9 mouse cellular contexts compared by ENCODE assay signal in the genomic region with DNA sequence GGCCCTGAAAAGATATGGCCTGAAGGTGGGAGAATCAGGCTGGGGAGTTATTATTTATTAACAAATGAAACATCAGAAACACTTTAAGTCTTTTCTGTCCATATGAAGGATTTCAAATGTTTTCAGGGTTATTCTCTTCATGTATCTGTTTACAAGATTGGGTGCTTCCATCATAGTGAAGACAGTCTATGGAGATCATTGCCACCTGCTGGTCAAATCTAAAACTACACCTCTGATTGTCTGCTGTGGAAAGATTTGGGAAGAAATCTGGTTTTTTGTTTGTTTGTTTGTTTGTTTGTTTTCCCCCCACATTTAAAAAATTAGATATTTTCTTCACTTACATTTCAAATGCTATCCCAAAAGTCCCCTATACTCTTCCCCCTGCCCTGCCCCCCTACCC. TPM values are rescaled to one million over a fixed set of nuclear protein-coding genes. Genes with fewer than 3 reads are reported as not detected.
DNase-seq lines count a peak whose midpoint lies in the region; ATAC-seq and TF ChIP-seq lines count a peak whose summit lies in the region.
"Had no signal": no experiment of that assay in that cellular context is flagged by ENCODE, and none has a peak within 500 bp of the region (broad histone marks: within the 10 kb centered on the region; RNA-seq: fewer than 3 reads in every experiment).

No protein-coding gene starts in this region.

- no peak overlapping the region for H3K9ac ChIP-seq in hindbrain, embryonic 14.5 days
- no peak overlapping the region for H3K9ac ChIP-seq in hindbrain, embryonic 12.5 days
- H3K9ac ChIP-seq: neural tube, embryonic 12.5 days had no signal

- H3K27me3 ChIP-seq in hindbrain, embryonic 14.5 days (ENCODE audit: control insufficient read depth, insufficient read depth, low read length): no peaks in the 10 kb centered on the region
- H3K27me3 ChIP-seq in hindbrain, embryonic 12.5 days: peaks cover 4% of the 10 kb centered on the region; the same call in 1 of the 2 replicates
- peaks cover 5% of the 10 kb centered on the region for H3K27me3 ChIP-seq in hindbrain, embryonic 10.5 days (ENCODE audit: insufficient read depth, poor library complexity, severe bottlenecking)
- H3K27me3 ChIP-seq: neural tube, embryonic 12.5 days had no signal

- no peaks in the 10 kb centered on the region for H3K9me3 ChIP-seq in hindbrain, embryonic 14.5 days (ENCODE audit: control insufficient read depth, low read length)
- H3K9me3 ChIP-seq in hindbrain, embryonic 12.5 days (replicated peaks): no peaks in the 10 kb centered on the region
- no peaks in the 10 kb centered on the region for H3K9me3 ChIP-seq in hindbrain, embryonic 10.5 days
- H3K9me3 ChIP-seq: neural tube, embryonic 12.5 days had no signal

- H3K36me3 ChIP-seq in hindbrain, embryonic 14.5 days (replicated peaks; ENCODE audit: control insufficient read depth, insufficient read depth): no peaks in the 10 kb centered on the region
- H3K36me3 ChIP-seq in hindbrain, embryonic 12.5 days: no peaks in the 10 kb centered on the region
- no peaks in the 10 kb centered on the region for H3K36me3 ChIP-seq in hindbrain, embryonic 10.5 days
- H3K36me3 ChIP-seq: neural tube, embryonic 12.5 days had no signal

- intact Hi-C loops in left cerebral cortex, adult 2 months (cut with DNase I): loop anchor here (1.0 kb wide), 1 partner anchor 195 kb away; no protein-coding TSS in a partner anchor

- no peaks in the 10 kb centered on the region for H3K4me1 ChIP-seq in hindbrain, embryonic 14.5 days (replicated peaks; ENCODE audit: control insufficient read depth, insufficient read depth, low read length)
- no peaks in the 10 kb centered on the region for H3K4me1 ChIP-seq in hindbrain, embryonic 12.5 days
- no peaks in the 10 kb centered on the region for H3K4me1 ChIP-seq in hindbrain, embryonic 10.5 days (replicated peaks)
- H3K4me1 ChIP-seq: neural tube, embryonic 12.5 days had no signal

- peak; percentile 84 for DNase-seq in hindbrain, embryonic 14.5 days (ENCODE audit: low spot score)
- DNase-seq in 3T3-L1 (ENCODE audit: low read depth, low spot score): peak; percentile 69
- peak; percentile 5 to 13 for DNase-seq in CD8-positive naive resting alpha-beta T cell, adult 2 months (ENCODE audit: low read depth in 2 of 2, low spot score in 2 of 2)
- DNase-seq in cerebellum, postnatal 36 days: peak; percentile 10 to 48
- peak; percentile 8 to 16 for DNase-seq in left cerebral cortex, adult 2 months (ENCODE audit: extremely low spot score in 1 of 2, low spot score in 2 of 2)
- DNase-seq in right cerebral cortex, postnatal 14 days: peak; percentile 25
- no peak for DNase-seq in hindbrain, embryonic 10.5 days (ENCODE audit: low spot score)

- no peak overlapping the region for H3K4me3 ChIP-seq in hindbrain, embryonic 14.5 days (replicated peaks; ENCODE audit: low read length)
- H3K4me3 ChIP-seq in hindbrain, embryonic 12.5 days: no peak overlapping the region
- H3K4me3 ChIP-seq in left cerebral cortex, adult 2 months: no peak overlapping the region
- H3K4me3 ChIP-seq in hindbrain, embryonic 10.5 days: no peak overlapping the region
- H3K4me3 ChIP-seq: neural tube, embryonic 12.5 days had no signal

- no peak for ATAC-seq in hindbrain, embryonic 14.5 days (ENCODE audit: low FRiP score)
- no peak for ATAC-seq in hindbrain, embryonic 12.5 days (ENCODE audit: low FRiP score)

- peak; percentile 73 for TF ChIP-seq CTCF in left cerebral cortex, adult 2 months (IDR thresholded peaks at IDR 0.05)

- H3K27ac ChIP-seq in hindbrain, embryonic 14.5 days: no peak overlapping the region
- H3K27ac ChIP-seq in hindbrain, embryonic 12.5 days: no peak overlapping the region
- H3K27ac ChIP-seq in left cerebral cortex, adult 2 months: no peak overlapping the region
- H3K27ac ChIP-seq in hindbrain, embryonic 10.5 days: no peak overlapping the region
- H3K27ac ChIP-seq: neural tube, embryonic 12.5 days had no signal

- no peak overlapping the region for H3K4me2 ChIP-seq in hindbrain, embryonic 14.5 days (replicated peaks)
- no peak overlapping the region for H3K4me2 ChIP-seq in hindbrain, embryonic 12.5 days (replicated peaks)
- H3K4me2 ChIP-seq: neural tube, embryonic 12.5 days had no signal

RNA-seq across cellular contexts. Expression of a gene that starts 39.5 kb away (rescaled TPM):
- 0.37 and 0.52 TPM in 2 replicates for polyA plus RNA-seq in hindbrain, embryonic 14.5 days (2014; fragmentation: Nextera tagmentation; extraction: Ambion mirVana)
- polyA plus RNA-seq in hindbrain, embryonic 12.5 days (2016; fragmentation: Nextera tagmentation; extraction: Ambion mirVana): 0.47 and 1.1 TPM in 2 replicates
- not detected for total RNA-seq in left cerebral cortex, adult 2 months (2021)
- 0.61 and 0.70 TPM in 2 replicates for polyA plus RNA-seq in hindbrain, embryonic 10.5 days (2016; fragmentation: Nextera tagmentation; extraction: Ambion mirVana)
